28 mouse cellular contexts compared by ENCODE assay signal in the genomic region with DNA sequence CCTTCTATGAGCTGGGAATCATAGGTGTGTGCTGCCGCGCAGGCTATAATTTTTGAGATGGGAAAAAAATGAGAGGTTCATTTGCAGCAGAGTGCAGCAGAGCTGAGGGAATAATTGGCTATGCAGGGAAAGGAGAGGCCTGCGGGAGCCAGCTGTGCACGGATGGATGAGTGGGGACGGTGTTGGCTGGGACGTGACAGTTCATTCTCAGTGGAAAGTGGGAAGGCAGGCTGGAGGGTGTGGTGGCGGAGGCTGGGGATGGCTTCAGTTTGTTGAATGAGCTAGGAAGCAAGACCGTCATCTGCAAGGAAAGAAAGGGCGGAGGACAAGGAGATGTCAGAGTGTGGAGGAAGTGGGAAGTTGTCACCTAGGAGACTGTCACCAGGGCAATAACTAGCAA.
DNase-seq lines count a peak whose midpoint lies in the region; ATAC-seq and TF ChIP-seq lines count a peak whose summit lies in the region.
"Had no signal": no experiment of that assay in that cellular context is flagged by ENCODE, and none has a peak within 500 bp of the region (broad histone marks: within the 10 kb centered on the region; RNA-seq: fewer than 3 reads in every experiment).

No protein-coding gene starts in this region.

- no peaks in the 10 kb centered on the region for H3K27me3 ChIP-seq in kidney, adult 2 months (replicated peaks; ENCODE audit: control insufficient read depth, insufficient read depth, low read length)
- H3K27me3 ChIP-seq: forebrain, embryonic 12.5 days; heart, embryonic 13.5 days; liver, embryonic 13.5 days had no signal

- no peaks in the 10 kb centered on the region for H3K36me3 ChIP-seq in kidney, adult 2 months (ENCODE audit: control insufficient read depth, insufficient read depth, low read length)
- H3K36me3 ChIP-seq: embryonic facial prominence, embryonic 13.5 days; forebrain, embryonic 12.5 days; heart, embryonic 13.5 days; liver, embryonic 13.5 days had no signal

- no peak for TF ChIP-seq POLR2A in kidney, adult 2 months (IDR thresholded peaks at IDR 0.05; ENCODE audit: low read depth, low read length)

- WGBS in kidney, adult 2 months = 78% methylated on average over 9 of the region's 9 CpGs

- no peak overlapping the region for H3K4me3 ChIP-seq in kidney, adult 2 months (ENCODE audit: insufficient read depth, low read depth, low read length)
- H3K4me3 ChIP-seq: embryonic facial prominence, embryonic 13.5 days; erythroblast, embryonic 14.5 days; forebrain, embryonic 12.5 days; heart, embryonic 13.5 days; left cerebral cortex, adult 2 months; liver, embryonic 13.5 days had no signal

- intact Hi-C loops in heart, postnatal 14 days (cut with DNase I) = no loop called here

- H3K4me1 ChIP-seq in kidney, adult 2 months (ENCODE audit: control insufficient read depth, insufficient read depth, low read length) = no peaks in the 10 kb centered on the region
- H3K4me1 ChIP-seq: embryonic facial prominence, embryonic 13.5 days; forebrain, embryonic 12.5 days; heart, embryonic 13.5 days; liver, embryonic 13.5 days had no signal

- no peak for ATAC-seq in cerebellum, adult (ENCODE audit: insufficient number of reproducible peaks, low FRiP score, low TSS enrichment)
- ATAC-seq: CD4-positive, CD25-positive, alpha-beta regulatory T cell, adult 4 months; inflammation-experienced regulatory T-cells, adult 6 months had no signal

- TF ChIP-seq CTCF in kidney, adult 2 months (conservative IDR thresholded peaks at IDR 0.05; ENCODE audit: insufficient read depth, insufficient read length, low read depth, low read length) = no peak

- DNase-seq in heart, postnatal 14 days = peak; percentile 2 to 12
- DNase-seq in heart, adult 18-20 months = no peak
- DNase-seq in brain, adult 2 months (ENCODE audit: low read depth, low spot score) = peak; percentile 63
- peak; percentile 31 for DNase-seq in frontal cortex, postnatal 36 days (ENCODE audit: low spot score in 2 of 2)
- DNase-seq in right cerebral cortex, postnatal 10 days (ENCODE audit: low spot score in 2 of 2) = peak; percentile 19 to 20
- DNase-seq in kidney, adult 2 months = no peak
- no peak for DNase-seq in cerebellum, postnatal 25 days
- DNase-seq: adrenal gland, postnatal 36 days; cerebellum, adult 2 months; cerebellum, postnatal 36 days; embryo, embryonic 11 days; heart, postnatal 36 days; kidney, adult 8-10 months; kidney, postnatal 25 days; liver, embryonic 13.5 days; lung, adult 2 months; lung, postnatal 14 days; spleen, adult 18-20 months; thymus, postnatal 14 days had no signal

- no peak overlapping the region for H3K27ac ChIP-seq in kidney, adult 2 months (ENCODE audit: insufficient read depth, low read depth, low read length)
- H3K27ac ChIP-seq: embryonic facial prominence, embryonic 13.5 days; forebrain, embryonic 12.5 days; heart, embryonic 13.5 days; hindbrain, embryonic 14.5 days; left cerebral cortex, adult 2 months; liver, embryonic 13.5 days had no signal

Comparison
In these comparisons a context has a peak if more than half of its experiments do, and no peak if none do; other contexts are left out.
1. DNase-seq: peak in heart, postnatal 14 days (2 of 2), brain, adult 2 months (single experiment), frontal cortex, postnatal 36 days (2 of 2) and right cerebral cortex, postnatal 10 days (2 of 2); none in heart, adult 18-20 months (0 of 2), kidney, adult 2 months (single experiment) and cerebellum, postnatal 25 days (0 of 2).